Mouse (Mus musculus) left cerebral cortex, adult 11 months (tissue): Measurements from ENCODE around the gene Olfr715b.
"Not testable (repeated sequence)": the region's sequence is repeated elsewhere in the genome, so short reads cannot be mapped to it uniquely, and the experiment has no call there.

Source experiments
- DNase-seq: peaks from one replicate; pipeline ENCODE4 v3.0.0; 2022; ENCODE audit warnings: low spot score

Olfr715b gene

DNA sequence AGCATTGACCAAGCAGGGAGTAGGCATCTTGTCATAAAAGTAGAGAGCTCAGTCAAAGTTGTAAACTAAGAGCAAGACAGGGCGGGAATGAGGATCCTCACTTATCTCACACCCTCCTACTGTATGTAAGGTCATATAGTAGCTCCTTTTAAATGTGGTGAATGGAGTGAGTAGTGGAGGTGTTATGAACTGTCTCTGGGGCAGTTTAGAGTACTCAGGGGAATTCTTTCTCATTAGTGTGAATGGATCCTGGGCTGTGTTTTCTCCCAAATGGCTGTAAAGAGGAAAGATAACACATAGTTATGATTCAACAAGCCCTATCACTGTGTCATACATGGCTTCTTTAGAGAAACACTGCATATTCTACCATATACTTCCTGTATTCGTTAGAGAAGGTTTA lies at the start of gene Olfr715b:
Gene Olfr715b, minus strand, starts transcription at position 101 of the 400 bp plus-strand sequence.
- not testable (repeated sequence) for DNase-seq

DNA sequence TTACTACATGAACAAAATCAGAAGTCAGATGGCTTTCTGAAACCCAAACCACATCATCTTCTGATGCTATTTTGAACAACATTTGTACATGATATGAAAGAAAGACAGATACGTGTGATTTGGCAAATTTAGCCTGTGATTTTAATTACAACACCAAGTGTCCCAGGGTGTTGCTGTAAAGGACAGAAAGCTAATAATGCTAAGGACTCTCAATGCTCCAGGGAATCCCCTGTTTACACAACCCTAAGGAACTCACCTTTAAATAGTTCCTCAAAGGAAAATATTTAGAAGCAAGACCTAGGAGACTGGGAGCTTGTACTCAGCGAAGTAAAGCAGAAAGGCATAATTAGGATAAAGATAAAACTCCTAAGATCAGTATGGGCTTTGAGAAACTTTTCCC lies 27.9 kb upstream of the Olfr715b start, which contains the start of gene Olfr716:
Gene Olfr716, plus strand, starts transcription at position 301 of the 400 bp plus-strand sequence.
- not testable (repeated sequence) for DNase-seq

DNA sequence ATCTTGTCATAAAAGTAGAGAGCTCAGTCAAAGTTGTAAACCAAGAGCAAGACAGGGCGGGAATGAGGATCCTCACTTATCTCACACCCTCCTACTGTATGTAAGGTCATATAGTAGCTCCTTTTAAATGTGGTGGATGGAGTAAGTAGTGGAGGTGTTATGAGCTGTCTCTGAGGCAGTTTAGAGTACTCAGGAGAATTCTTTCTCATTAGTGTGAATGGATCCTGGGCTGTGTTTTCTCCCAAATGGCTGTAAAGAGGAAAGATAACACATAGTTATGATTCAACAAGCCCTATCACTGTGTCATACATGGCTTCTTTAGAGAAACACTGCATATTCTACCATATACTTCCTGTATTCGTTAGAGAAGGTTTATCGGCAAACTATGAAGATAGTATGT lies 20.8 kb upstream of the Olfr715b start, which contains the start of gene Olfr715:
Gene Olfr715, minus strand, starts transcription at position 101 of the 400 bp plus-strand sequence.
- DNase-seq: not testable (repeated sequence)

DNA sequence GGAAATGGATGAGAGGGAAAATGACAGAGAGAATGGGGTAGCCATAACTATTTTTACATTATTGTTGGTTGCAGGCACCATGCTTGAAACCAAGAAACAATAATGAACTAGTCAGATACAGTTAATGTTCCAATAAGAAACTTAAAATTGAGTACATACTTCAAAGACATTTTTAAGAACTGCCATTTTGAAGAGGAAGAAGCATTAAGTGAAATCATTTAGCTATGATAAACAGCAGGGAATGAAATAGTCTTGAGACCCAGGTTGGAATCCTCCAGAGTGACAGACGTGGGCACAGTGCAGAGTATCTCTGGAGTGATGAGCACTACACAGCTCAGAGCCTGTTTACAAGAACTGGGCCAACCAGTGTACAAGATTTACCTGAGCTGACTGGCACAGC lies 17.2 kb downstream of the Olfr715b start, which contains the start of gene Olfr17:
Gene Olfr17, plus strand, starts transcription at position 301 of the 400 bp plus-strand sequence.
- DNase-seq: no peak

DNA sequence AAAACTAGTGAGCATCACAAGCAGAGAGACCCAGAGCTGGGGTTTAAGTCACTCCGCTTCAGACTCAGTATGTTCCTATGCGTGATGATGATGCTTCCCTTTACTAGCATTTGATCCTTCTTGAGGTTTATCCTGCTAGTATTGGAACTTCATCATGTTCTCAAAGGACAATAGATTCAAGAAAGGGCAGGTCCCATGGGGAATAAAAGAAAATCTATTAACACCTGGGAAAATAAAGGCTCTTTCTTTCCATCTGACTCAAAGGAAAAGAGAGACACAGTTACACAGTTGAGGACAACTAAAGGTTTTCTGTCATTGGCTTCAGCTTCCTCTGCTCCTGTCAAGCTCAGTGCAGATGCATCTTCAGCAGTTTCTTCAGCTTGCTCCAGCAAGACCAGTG lies 39.5 kb downstream of the Olfr715b start, which contains the start of gene Olfr714:
Gene Olfr714, plus strand, starts transcription at position 301 of the 400 bp plus-strand sequence.
- no peak for DNase-seq
